Mouse (Mus musculus): ENCODE data around the gene Slc9a8.

GRCm38 (mm10) chr2:167376160-167376564, 45.4 kb upstream of the Slc9a8 start:
- TF ChIP-seq CTCF (IDR thresholded peaks at IDR 0.05; ENCODE audit: insufficient read depth, low read length) (no peak), POLR2A (IDR thresholded peaks at IDR 0.05; ENCODE audit: borderline replicate concordance, extremely low read depth, low read depth, low read length) (no peak)

Data from lung, adult 2 months (tissue).